Mouse (Mus musculus) testis, adult 2 months (tissue): ENCODE results near the gene Gm20388.

Experiments used
- CTCF ChIP-seq: fragments of 200-500 bp; IDR thresholded peaks from 2 replicates; pipeline ENCODE4 v1.5.1; 2012; ENCODE audit warnings: low read depth, mild to moderate bottlenecking, inconsistent platforms, low read length, moderate library complexity; ENCODE audit not compliant: control insufficient read depth, insufficient read depth, insufficient replicate concordance
- POLR2A ChIP-seq: fragments of 200-500 bp; IDR thresholded peaks from 2 replicates; pipeline ENCODE4 v1.6.1; 2012; ENCODE audit warnings: low read depth, mild to moderate bottlenecking, inconsistent platforms, low read length, moderate library complexity; ENCODE audit not compliant: control insufficient read depth

GRCm38 (mm10) chr8:120750616-120751015, 840.0 kb downstream of the Gm20388 start:
- TF ChIP-seq CTCF (no peak), POLR2A (no peak)
